Mouse (Mus musculus) erythroblast, embryonic 14.5 days (primary cell): ENCODE results near the gene Adamts15.

Experiments
- GATA1 ChIP-seq: IDR thresholded peaks from 2 replicates; pipeline ENCODE4 v1.6.1; 2012; ENCODE audit warnings: low read length, inconsistent platforms, mixed read lengths
- TAL1 ChIP-seq: IDR thresholded peaks from 3 replicates; pipeline ENCODE4 v1.6.1; 2012; ENCODE audit warnings: low read length, inconsistent platforms, mixed read lengths

GRCm38 (mm10) chr9:30920736-30921135, 1.5 kb downstream of the Adamts15 start:
- TF ChIP-seq GATA1 (no peak), TAL1 (no peak)
